Mouse (Mus musculus) v-Abl transformed pro-B cells (cell line): ENCODE measurements around the gene Mettl26.

Experiments
- in situ Hi-C, 2 experiments: fragments of 400-800 bp; cut with MboI; formaldehyde crosslinking; loops; one replicate each; pipeline ENCODE4 v1.15.1; 2025; ENCODE audit not compliant: unreplicated experiment in 2 of 2

The Mettl26 gene

GRCm38 (mm10) chr17:25836397-25837075 lies 38.3 kb upstream of the Mettl26 start:
- in situ Hi-C loops = loop anchor here in 1 of 2 experiments (5.0 kb wide), 1 partner anchor 36 kb away; no protein-coding TSS in a partner anchor

DNA sequence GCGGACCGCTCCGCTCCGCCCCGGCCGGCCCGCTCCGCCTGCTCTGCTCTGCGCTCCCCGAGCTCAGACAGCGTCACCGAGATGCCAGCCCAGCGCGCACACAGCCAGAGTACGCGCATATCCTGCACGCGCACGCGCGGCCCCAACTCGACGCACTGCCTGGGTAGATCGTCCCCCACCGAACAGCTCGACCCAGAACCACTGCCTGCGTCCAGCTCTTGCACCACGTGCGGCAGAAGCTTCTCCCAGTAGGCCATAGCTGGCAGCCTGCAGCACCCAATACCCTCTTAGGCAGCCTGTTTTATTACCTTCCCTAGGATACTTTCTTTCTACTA lies 37.8 kb upstream of the Mettl26 start, which contains the start of gene Rhbdl1:
TSS of gene Rhbdl1 (minus strand) at position 220 of the 335 bp plus-strand sequence.
- in situ Hi-C loops = loop anchor here in 1 of 2 experiments (5.0 kb wide), 1 partner anchor 35 kb away; no protein-coding TSS in a partner anchor

DNA sequence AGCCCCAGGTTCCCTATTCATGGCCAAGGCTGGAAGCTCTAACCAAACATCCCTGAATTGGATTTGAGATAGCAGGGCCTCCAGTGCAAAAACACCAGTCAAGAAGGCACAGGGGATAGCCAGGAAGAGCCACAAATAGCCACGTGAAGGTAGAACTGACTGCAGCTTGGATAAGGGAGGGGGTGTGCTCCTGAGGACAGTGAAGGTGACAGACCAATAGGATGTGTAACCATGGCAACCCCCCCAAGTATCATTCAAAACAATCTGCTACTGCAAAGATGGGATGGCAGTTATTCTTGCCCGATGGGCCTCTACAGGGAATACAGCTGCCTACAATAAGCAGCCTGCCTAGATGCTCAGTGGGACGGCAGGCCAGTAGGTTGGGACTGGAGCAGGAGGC lies 37.3 kb upstream of the Mettl26 start:
- in situ Hi-C loops = loop anchor here in 1 of 2 experiments (5.0 kb wide), 1 partner anchor 35 kb away; no protein-coding TSS in a partner anchor

DNA sequence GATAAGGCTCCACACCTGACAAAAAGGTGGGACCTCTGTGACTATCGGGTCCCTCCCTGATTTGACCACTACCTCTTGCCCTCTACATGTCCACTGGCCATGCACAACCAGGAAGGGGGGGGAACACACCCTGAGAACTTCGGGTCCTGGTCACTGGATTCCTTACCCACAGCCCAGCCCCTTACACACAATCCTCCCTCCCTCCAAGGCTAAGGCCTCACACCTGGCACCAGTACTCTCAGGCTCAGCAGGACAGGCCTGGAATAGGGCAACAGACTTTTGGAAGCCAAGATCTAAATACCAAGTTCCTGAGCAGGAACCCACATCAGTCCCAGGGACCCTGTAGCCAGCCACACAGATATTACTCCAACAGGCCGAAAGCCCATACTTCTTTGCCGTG lies 36.0 kb upstream of the Mettl26 start:
- in situ Hi-C loops = loop anchor here in 1 of 2 experiments (5.0 kb wide), 1 partner anchor 33 kb away; no protein-coding TSS in a partner anchor

- in situ Hi-C loops = loop anchor here in 1 of 2 experiments (5.0 kb wide), 1 partner anchor 33 kb away; no protein-coding TSS in a partner anchor
Observed at GRCm38 (mm10) chr17:25839455-25840235, 35.2 kb upstream of the Mettl26 start.

DNA sequence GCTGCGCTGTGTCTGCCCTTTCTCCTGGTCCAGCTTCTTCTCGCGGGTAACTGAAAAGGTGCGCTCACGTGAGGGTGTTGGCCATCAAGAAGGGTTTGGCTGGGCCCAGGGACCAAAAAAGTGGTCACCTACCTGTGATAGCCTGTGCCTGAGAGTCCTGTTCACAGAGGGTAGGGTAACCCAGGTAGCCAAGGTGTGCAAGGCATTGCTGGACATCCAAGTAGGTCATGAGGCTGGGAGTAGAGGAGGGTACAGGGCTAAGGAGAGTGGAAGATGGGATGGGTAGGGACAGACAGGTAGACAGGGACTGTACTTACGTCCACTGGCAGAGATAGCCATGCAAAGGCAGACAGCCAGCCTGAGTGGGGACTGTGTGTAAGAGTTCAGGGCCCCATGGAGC lies 34.4 kb upstream of the Mettl26 start:
- in situ Hi-C loops = no loop called here

GRCm38 (mm10) chr17:25841117-25841880 lies 33.6 kb upstream of the Mettl26 start, which contains the start of gene Gm20683:
Gm20683 (minus strand) TSS chr17:25841763.
- in situ Hi-C loops = no loop called here

DNA sequence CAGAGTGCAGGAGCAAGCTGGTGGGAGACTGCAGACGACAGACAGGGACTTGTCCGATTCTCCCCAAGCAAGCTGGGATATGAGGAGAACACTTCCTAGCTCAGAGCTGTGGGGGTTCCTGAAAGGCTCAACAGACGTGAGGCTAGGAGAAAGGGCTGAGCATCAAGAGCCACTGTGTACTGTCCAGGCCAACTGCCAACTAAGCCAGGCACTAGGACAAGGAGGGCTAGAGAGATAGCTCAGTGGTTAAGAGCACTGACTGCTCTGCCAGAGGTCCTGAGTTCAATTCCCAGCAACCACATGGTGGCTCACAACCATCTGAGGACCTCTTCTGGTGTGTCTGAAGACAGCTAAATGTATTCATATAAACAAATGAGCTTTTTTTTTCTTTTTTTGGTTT lies 32.4 kb upstream of the Mettl26 start:
- in situ Hi-C loops = no loop called here

DNA sequence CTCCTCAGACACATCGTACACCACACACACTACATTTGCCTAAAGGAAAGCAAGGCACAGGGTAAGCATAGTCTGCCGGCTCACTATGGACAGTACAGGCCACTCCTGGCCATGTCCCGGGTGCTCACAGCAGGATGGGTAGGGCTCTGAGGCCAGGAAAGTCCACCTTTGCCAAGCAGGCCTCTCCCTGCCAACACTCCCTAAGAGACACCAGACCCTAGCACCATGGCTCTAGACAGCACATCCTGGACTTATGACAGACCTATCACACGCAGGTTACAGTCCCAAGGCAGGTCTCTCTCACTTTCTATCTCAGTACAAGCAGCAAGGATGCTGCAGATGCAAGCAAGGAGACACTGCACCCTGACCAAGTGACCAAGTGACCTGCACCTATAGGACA lies 31.8 kb upstream of the Mettl26 start:
- in situ Hi-C loops = no loop called here

DNA sequence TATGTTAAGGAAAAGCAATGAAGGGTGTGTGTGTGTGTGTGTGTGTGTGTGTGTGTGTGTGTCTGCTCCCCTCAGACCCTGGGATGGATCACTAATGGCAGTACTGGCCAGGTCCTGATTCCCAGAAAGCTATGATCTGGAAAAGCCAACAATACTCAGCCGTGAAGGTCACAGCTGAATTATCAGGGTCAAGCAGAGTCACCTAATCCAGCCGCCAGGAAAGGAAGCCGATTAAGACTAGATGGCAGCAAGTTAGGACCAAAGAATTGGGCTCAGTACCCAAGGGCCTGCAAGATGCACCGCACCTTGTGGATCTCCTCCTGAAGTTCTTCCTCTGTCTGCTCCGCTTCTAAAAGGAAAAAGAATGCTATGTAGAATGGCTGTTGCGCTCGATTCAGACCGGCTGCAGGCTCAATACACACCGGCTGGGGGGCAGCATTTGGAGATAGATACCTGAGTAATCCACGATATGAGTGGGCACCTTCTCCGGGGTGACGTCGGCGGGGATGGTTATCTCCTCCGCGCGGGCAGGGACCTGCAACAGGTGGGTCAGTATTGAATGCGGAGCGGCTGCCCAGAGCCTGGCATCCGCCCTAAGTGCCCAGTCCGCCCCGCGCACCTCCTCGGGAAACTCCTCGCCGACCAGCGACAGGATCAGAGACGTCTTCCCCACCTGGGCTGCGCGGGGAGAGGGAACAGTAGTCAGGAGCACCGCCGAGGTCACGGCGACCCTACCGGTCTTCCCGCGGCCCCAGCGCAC lies 31.1 kb upstream of the Mettl26 start:
- in situ Hi-C loops = no loop called here

GRCm38 (mm10) chr17:25844396-25844901 lies 30.4 kb upstream of the Mettl26 start, which contains the start of gene Rhot2:
Rhot2 (minus strand) TSS chr17:25844851.
- in situ Hi-C loops = no loop called here

DNA sequence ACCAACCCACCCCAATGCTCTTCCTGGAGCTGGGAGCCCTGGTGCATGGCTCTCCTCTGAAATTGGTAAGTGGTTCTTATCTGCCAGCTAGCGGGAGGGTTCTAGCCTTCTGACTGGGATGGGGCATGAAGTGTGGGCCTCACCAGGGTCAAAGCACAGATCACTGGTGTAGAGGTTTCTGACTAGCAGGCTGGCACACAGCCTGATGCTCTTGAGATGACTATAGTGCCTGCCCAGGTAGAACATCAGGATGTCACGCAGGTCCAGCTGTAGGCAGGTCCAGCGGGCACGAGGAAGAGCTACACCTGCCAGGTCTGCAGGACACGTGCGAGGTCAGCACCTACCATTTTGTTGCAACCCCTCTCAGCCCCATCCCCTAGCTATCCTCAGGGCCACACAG lies 14.6 kb upstream of the Mettl26 start:
- in situ Hi-C loops = no loop called here

GRCm38 (mm10) chr17:25860832-25861703 lies 13.8 kb upstream of the Mettl26 start, which contains the start of gene Wdr90:
Wdr90 (minus strand) TSS chr17:25861501.
- in situ Hi-C loops = no loop called here

DNA sequence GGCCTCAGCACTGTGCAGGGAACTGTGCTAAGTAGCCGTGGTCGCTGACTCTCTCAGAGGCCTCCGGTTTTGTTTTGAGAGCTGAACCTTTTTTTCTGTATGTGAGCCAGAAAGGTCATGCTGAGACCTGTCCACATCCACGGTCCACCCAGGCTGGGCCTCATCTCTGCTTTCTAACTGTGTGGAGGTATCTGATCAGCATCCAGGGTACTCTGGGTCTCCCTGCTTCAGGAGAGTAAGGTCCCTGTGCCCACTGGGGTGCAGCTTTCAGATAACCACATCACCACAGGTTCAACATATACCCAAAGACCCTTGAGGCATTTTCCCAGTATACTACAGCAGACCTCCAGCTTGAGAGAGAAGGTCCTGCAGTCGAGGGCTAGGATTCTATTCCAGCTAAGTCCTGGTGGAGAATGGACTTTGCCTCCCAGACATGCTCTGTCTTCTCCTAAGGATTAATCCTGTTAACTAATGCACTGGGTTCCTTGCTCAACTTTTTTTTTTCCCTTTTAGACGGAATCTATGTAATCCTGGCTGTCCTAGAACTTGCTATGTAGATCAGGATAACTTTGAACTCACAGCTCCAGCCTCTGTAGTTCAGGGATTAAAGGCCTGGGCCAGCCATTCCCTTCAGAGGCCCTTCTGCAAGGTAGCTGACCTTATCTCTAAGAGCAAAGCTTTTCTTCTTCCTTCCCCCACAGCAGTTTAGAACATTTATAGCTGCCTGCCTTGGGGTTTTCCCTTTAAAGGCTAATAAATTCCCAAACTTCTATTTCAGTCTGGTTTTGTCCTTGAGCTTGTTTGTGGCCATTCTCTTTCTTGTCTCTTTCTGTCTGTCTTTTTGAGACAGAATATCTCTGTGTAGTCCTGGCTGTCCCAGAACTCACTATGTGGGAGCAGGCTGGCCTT lies 12.9 kb upstream of the Mettl26 start:
- in situ Hi-C loops = no loop called here

- in situ Hi-C loops = no loop called here
Observed at GRCm38 (mm10) chr17:25863681-25864080, 11.2 kb upstream of the Mettl26 start.

GRCm38 (mm10) chr17:25864311-25864710 lies 10.6 kb upstream of the Mettl26 start:
- in situ Hi-C loops = no loop called here

DNA sequence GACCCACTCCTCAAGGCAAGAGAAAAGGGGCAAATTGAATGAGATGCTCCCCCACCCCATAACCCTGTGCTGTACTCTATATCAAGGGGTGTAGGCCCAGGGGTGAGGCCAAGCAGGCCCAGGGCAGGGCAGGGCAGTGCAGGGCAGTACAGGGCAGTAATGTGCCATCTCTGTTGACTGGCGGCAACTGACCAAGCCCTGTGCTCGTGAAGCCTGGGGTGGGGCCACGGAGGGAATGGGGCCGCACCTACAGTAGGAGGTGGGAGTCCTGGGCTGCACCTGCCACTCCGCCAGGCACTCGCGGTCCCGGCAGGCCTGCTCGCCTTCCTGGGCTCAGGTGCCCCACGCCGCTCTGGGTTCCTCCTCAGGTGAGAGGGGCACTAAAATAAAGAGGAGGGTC lies 9.6 kb upstream of the Mettl26 start:
- in situ Hi-C loops = no loop called here

DNA sequence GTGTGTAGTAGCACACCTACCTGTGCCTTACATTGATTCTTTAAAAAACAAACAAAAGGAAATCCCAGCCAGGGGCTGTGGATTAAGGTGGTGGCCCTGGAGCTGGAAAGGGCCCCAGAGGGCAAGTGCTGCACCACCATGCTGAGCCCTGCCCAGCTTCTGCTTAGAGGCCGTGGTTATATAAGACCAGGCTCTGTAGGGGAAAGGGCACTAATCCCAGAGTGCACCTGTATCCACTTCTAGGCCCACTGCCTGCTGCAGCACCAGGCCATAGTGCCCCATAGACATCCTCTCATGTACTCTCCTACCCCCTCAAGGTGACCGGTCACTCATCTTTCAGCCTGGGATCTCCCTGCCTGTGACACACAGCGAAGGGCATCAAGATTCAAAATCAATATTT lies 8.7 kb upstream of the Mettl26 start:
- in situ Hi-C loops = no loop called here
